Mouse (Mus musculus): ENCODE results near the gene Slc27a2. TPM values are rescaled to one million over a fixed set of nuclear protein-coding genes. Genes with fewer than 3 reads are reported as not detected.
"Not testable (repeated sequence)": the region's sequence is repeated elsewhere in the genome, so short reads cannot be mapped to it uniquely, and the experiment has no call there.

Slc27a2 gene
- 0.55 and 0.68 TPM in 2 replicates for total RNA-seq (2017)

GRCm38 (mm10) chr2:126552357-126553290 lies at the start of gene Slc27a2:
Slc27a2 (plus strand) TSS chr2:126552407.
- ATAC-seq (replicated peaks; ENCODE audit: low read depth, poor library complexity, severe bottlenecking): peak; percentile 51

GRCm38 (mm10) chr2:126505156-126505555 lies 47.1 kb upstream of the Slc27a2 start:
- ATAC-seq (replicated peaks; ENCODE audit: low read depth, poor library complexity, severe bottlenecking): no peak

- ATAC-seq (replicated peaks; ENCODE audit: low read depth, poor library complexity, severe bottlenecking): 0 out of 2 replicates have a peak, but pooled peaks have one; percentile 15
These were observed 44.7 kb upstream of the Slc27a2 start for GRCm38 (mm10) chr2:126507477-126507876.

- ATAC-seq (replicated peaks; ENCODE audit: low read depth, poor library complexity, severe bottlenecking): no peak
These were observed 44.0 kb upstream of the Slc27a2 start for GRCm38 (mm10) chr2:126508228-126508627.

- ATAC-seq (replicated peaks; ENCODE audit: low read depth, poor library complexity, severe bottlenecking): peak; percentile 78
These were observed 37.0 kb upstream of the Slc27a2 start for GRCm38 (mm10) chr2:126515069-126515826.

- ATAC-seq (replicated peaks; ENCODE audit: low read depth, poor library complexity, severe bottlenecking): peak; percentile 71
These were observed 32.2 kb upstream of the Slc27a2 start for GRCm38 (mm10) chr2:126519872-126520581.

- ATAC-seq (replicated peaks; ENCODE audit: low read depth, poor library complexity, severe bottlenecking): peak; percentile 80
These were observed 31.4 kb upstream of the Slc27a2 start for GRCm38 (mm10) chr2:126520828-126521227.

- no peak for ATAC-seq (replicated peaks; ENCODE audit: low read depth, poor library complexity, severe bottlenecking)
These were observed 30.7 kb upstream of the Slc27a2 start for GRCm38 (mm10) chr2:126521471-126521870.

GRCm38 (mm10) chr2:126522056-126522455 lies 30.2 kb upstream of the Slc27a2 start:
- ATAC-seq (replicated peaks; ENCODE audit: low read depth, poor library complexity, severe bottlenecking): no peak

GRCm38 (mm10) chr2:126523101-126523745 lies 29.0 kb upstream of the Slc27a2 start:
- ATAC-seq (replicated peaks; ENCODE audit: low read depth, poor library complexity, severe bottlenecking): not testable (repeated sequence)

GRCm38 (mm10) chr2:126524271-126524670 lies 27.9 kb upstream of the Slc27a2 start:
- ATAC-seq (replicated peaks; ENCODE audit: low read depth, poor library complexity, severe bottlenecking): no peak

- 0 out of 2 replicates have a peak, but pooled peaks have one; percentile 8 for ATAC-seq (replicated peaks; ENCODE audit: low read depth, poor library complexity, severe bottlenecking)
These were observed 24.7 kb upstream of the Slc27a2 start for GRCm38 (mm10) chr2:126527461-126527860.

- ATAC-seq (replicated peaks; ENCODE audit: low read depth, poor library complexity, severe bottlenecking): peak; percentile 71
These were observed 21.6 kb upstream of the Slc27a2 start for GRCm38 (mm10) chr2:126530581-126530980.

- ATAC-seq (replicated peaks; ENCODE audit: low read depth, poor library complexity, severe bottlenecking): no peak
These were observed 14.6 kb upstream of the Slc27a2 start for GRCm38 (mm10) chr2:126537654-126538053.

GRCm38 (mm10) chr2:126540390-126540925 lies 11.7 kb upstream of the Slc27a2 start:
- no peak for ATAC-seq (replicated peaks; ENCODE audit: low read depth, poor library complexity, severe bottlenecking)

- no peak for ATAC-seq (replicated peaks; ENCODE audit: low read depth, poor library complexity, severe bottlenecking)
These were observed 10.0 kb upstream of the Slc27a2 start for GRCm38 (mm10) chr2:126542211-126542610.

- no peak for ATAC-seq (replicated peaks; ENCODE audit: low read depth, poor library complexity, severe bottlenecking)
These were observed 6.9 kb upstream of the Slc27a2 start for GRCm38 (mm10) chr2:126545297-126545696.

GRCm38 (mm10) chr2:126546392-126546791 lies 5.8 kb upstream of the Slc27a2 start:
- ATAC-seq (replicated peaks; ENCODE audit: low read depth, poor library complexity, severe bottlenecking): no peak

GRCm38 (mm10) chr2:126549681-126550080 lies 2.5 kb upstream of the Slc27a2 start:
- no peak for ATAC-seq (replicated peaks; ENCODE audit: low read depth, poor library complexity, severe bottlenecking)
